Mouse (Mus musculus): ENCODE measurements at regions not wholly inside any gene's neighbourhood (a gene's known extent, or its start where the extent isn't known, plus 50 kb on each side); places are given as distances from the start of the nearest gene placed in this dataset.

DNA sequence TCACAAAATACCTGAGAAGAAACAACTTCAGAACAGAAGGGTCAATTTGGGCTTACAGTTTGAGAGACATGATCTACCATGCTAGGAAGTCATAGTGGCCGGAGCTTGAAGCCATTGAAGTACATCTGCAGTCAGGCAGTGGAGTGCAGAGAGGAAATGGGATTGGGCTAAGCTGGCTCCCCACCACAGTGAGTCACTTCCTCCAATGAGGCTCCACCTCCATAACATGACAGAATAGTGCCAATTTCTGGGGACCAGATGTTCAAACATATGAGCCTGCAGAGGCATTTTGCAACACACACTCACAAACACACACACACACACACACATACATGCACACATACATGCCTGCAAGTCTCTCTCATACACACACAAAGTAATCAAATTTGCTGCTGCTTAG lies 93.7 kb upstream of the Ppp1r26 start:
- no peaks in the 10 kb centered on the region for H3K9me3 ChIP-seq (replicated peaks)
- H3K27ac ChIP-seq (replicated peaks): no peak overlapping the region
- H3K4me2 ChIP-seq: no peak overlapping the region
- no peaks in the 10 kb centered on the region for H3K36me3 ChIP-seq
- no peak for ATAC-seq (ENCODE audit: low FRiP score)
- H3K9ac ChIP-seq (replicated peaks): no peak overlapping the region
- no peak overlapping the region for H3K4me3 ChIP-seq (replicated peaks)
- H3K4me1 ChIP-seq: no peaks in the 10 kb centered on the region
- no peaks in the 10 kb centered on the region for H3K27me3 ChIP-seq (replicated peaks)
- 75% methylated on average over 1 of the region's 1 CpGs for WGBS

DNA sequence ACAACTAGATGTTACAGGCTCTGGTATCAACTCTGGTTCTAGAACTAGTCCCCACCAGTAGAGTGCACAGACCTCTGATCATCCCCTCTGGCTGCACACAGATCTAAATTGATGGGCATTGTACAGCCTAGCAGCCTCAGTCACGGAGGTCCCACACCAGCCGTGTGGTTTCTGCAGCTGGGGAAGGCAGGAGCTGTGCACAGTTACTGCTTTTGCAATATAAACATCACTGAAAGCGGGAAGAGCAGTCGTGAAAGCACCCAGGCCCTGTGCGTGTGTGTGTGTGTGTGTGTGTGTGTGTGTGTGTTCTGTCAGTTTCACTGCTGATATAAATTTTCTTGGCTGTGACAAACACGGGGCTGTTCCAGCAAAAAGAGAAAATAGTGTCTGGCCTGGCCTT lies 84.4 kb upstream of the Ppp1r26 start:
- Histone ChIP-seq H3K9me3 (replicated peaks) (no peaks in the 10 kb centered on the region), H3K4me3 (replicated peaks) (no peak overlapping the region), H3K27ac (replicated peaks) (peak overlapping the region; percentile 51; the same call in 1 of the 2 replicates), H3K27me3 (replicated peaks) (no peaks in the 10 kb centered on the region), H3K4me2 (no peak overlapping the region), H3K9ac (replicated peaks) (no peak overlapping the region), H3K4me1 (peaks cover 13% of the 10 kb centered on the region; the same call in 1 of the 2 replicates), H3K36me3 (no peaks in the 10 kb centered on the region)
- no peak for ATAC-seq (ENCODE audit: low FRiP score)
- WGBS: 48% methylated on average over 6 of the region's 6 CpGs

DNA sequence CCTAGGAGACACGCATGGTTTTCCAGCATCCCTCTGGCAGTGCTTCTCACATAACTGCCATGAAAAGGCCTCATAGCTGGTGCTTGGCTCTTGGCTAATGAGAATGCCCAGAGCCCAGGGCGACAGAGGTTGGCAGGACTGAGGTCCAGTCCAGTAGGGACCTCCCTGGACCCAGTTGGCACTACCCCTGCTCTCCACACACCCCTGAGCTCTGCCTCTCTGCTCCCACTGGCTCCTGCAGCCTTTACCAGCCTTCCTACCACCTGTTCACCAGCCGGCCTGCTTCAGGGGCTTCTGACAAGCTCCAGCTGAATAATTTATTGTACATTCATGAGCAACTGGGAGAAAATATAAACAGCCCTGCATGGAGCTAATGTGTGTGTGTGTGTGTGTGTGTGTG lies 82.0 kb upstream of the Ppp1r26 start:
- H3K4me3 ChIP-seq (replicated peaks): no peak overlapping the region
- H3K9me3 ChIP-seq (replicated peaks): no peaks in the 10 kb centered on the region
- H3K4me1 ChIP-seq: peaks cover 20% of the 10 kb centered on the region
- ATAC-seq (ENCODE audit: low FRiP score): no peak
- H3K9ac ChIP-seq (replicated peaks): no peak overlapping the region
- H3K27me3 ChIP-seq (replicated peaks): no peaks in the 10 kb centered on the region
- H3K4me2 ChIP-seq: no peak overlapping the region
- H3K27ac ChIP-seq (replicated peaks): no peak overlapping the region
- H3K36me3 ChIP-seq: no peaks in the 10 kb centered on the region
- WGBS: 50% methylated on average over 3 of the region's 3 CpGs

DNA sequence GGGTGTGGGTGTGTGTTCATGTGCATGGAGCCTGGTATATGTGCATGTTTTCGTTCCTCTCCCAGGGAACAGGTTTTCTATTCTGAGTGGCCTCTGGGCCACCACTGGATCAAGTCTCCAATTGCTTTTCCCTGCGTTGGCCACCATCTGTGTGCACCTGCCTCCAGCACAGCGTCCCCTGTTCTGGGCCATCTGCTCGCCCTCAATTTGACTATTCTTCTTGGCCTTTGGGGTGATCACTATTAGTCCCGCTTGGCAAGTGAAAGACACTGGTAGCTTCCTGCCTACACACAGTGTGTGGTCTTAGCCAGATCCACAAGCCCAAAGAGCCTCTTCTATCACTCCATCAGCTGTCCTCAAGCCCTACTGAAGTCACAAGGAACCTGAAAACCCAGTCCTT lies 80.8 kb upstream of the Ppp1r26 start:
- no peaks in the 10 kb centered on the region for H3K9me3 ChIP-seq (replicated peaks)
- H3K36me3 ChIP-seq: no peaks in the 10 kb centered on the region
- H3K9ac ChIP-seq (replicated peaks): no peak overlapping the region
- WGBS: 68% methylated on average over 5 of the region's 5 CpGs
- H3K4me2 ChIP-seq: no peak overlapping the region
- no peak overlapping the region for H3K4me3 ChIP-seq (replicated peaks)
- H3K4me1 ChIP-seq: peaks cover 31% of the 10 kb centered on the region
- no peaks in the 10 kb centered on the region for H3K27me3 ChIP-seq (replicated peaks)
- H3K27ac ChIP-seq (replicated peaks): no peak overlapping the region
- ATAC-seq (ENCODE audit: low FRiP score): no peak

DNA sequence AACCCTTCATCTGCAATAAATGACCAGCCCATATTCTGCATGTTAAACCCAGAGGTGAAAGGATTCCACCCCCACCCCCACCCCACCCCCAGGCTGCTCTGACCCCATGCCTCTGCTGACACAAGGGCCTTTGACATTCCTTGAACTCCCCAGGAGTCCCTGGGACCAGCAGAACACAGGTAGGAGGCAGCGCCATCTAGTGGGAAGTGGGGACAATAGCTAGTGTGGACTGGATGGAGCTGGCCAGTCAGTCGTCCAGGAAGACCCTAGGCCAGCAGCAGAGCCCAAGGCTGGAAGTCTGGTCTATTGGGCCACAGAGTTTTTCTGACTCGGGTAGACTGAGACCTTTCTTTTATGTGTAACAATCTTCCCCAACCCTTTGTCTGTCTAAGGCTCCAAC lies 71.8 kb upstream of the Ppp1r26 start:
- WGBS: 11% methylated on average over 3 of the region's 3 CpGs
- no peak for ATAC-seq (ENCODE audit: low FRiP score)

DNA sequence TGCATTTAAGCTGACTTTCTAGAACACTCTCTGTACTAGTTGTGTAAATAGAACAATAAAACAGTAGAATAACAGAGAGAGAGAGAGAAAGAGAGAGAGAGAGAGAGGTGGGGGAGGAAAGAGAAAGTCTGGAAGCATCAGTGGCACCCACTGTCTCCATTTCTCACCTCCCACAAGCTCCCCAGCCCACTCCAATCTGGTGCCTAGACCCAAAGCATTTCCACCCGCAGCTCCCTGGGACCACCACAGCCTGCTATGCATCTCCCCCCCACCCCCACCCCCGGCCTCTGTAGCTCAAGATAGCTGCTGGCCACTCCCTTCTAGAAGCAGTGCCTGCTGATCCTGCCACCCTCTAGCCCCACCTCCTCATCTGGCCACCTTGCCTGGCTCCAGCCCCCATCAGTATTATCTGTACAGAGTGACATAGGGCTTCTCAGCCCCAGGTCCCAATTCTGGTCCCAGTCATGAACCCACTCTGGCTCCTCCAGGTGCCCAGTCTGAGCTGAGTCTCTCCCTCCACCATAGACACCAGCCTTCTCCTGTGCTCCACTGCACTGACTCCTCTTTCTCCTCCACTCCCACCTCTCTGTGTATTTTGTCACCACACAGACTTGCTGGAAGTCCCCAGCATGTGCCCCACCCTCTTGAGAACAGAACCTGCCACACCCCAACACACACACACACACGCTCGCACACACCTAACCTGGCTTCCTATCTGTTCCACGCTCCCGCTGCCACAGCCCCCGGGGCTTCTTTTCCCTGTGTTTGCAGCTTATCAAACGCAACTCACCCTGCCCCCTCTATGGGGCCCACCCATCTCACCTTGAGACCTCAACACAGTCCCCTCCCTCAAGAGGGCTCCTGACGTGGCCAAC lies 68.4 kb upstream of the Ppp1r26 start:
- Histone ChIP-seq H3K9me3 (replicated peaks) (no peaks in the 10 kb centered on the region), H3K4me1 (peaks cover 31% of the 10 kb centered on the region), H3K9ac (replicated peaks) (no peak overlapping the region), H3K4me3 (replicated peaks) (no peak overlapping the region), H3K27ac (replicated peaks) (no peak overlapping the region), H3K36me3 (no peaks in the 10 kb centered on the region), H3K27me3 (replicated peaks) (no peaks in the 10 kb centered on the region), H3K4me2 (no peak overlapping the region)
- WGBS: 80% methylated on average over 9 of the region's 9 CpGs
- no peak for ATAC-seq (ENCODE audit: low FRiP score)

More for the DNA sequence above, 71.8 kb upstream of the Ppp1r26 start:
- H3K27me3 ChIP-seq (replicated peaks): no peaks in the 10 kb centered on the region
- H3K4me1 ChIP-seq: peaks cover 28% of the 10 kb centered on the region
- no peak overlapping the region for H3K4me3 ChIP-seq (replicated peaks)
- no peak overlapping the region for H3K4me2 ChIP-seq
- H3K27ac ChIP-seq (replicated peaks): no peak overlapping the region
- no peak overlapping the region for H3K9ac ChIP-seq (replicated peaks)
- H3K9me3 ChIP-seq (replicated peaks): no peaks in the 10 kb centered on the region
- H3K36me3 ChIP-seq: no peaks in the 10 kb centered on the region

DNA sequence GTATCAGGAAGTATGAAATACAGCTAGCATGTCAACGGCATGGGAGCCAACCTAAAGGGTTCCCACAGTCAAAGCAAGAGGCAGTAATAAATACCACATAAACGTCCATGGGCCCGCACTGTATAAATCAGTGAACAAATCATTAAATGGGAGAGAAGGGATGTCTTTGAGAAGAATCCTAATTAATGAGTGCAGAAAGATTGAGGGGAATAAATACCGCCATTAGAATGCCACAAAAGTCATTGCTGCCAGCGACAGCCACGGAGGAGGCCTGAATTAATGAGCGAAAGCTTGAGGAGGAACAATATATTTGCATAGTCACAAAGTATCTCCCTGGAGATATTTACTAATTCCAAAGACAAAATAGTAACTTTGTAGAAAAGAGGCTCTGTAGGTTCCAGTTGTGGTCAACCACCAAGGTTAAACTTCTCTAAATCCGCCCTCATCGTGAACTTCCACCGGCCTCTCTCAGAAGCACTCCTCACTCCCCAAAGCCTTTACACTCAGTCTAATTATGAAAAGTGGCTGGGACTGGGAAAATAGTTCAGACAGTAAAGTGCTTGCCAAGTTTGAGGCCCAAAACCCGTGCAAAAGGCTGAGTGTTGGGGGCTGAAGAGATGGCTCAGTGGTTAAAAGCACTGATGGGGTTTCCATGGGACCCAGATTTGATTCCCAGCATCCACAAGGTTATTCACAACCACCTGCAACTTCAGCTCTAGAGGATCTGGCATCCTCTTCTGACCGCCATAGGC lies 64.4 kb upstream of the Ppp1r26 start:
- Histone ChIP-seq H3K9ac (replicated peaks) (no peak overlapping the region), H3K9me3 (replicated peaks) (no peaks in the 10 kb centered on the region), H3K4me2 (no peak overlapping the region), H3K27ac (replicated peaks) (0 out of 2 replicates have a peak overlapping the region, but pooled peaks have one; percentile 64), H3K4me1 (peaks cover 50% of the 10 kb centered on the region), H3K4me3 (replicated peaks) (no peak overlapping the region), H3K36me3 (no peaks in the 10 kb centered on the region), H3K27me3 (replicated peaks) (no peaks in the 10 kb centered on the region)
- no peak for ATAC-seq (ENCODE audit: low FRiP score)
- 43% methylated on average over 12 of the region's 12 CpGs for WGBS

DNA sequence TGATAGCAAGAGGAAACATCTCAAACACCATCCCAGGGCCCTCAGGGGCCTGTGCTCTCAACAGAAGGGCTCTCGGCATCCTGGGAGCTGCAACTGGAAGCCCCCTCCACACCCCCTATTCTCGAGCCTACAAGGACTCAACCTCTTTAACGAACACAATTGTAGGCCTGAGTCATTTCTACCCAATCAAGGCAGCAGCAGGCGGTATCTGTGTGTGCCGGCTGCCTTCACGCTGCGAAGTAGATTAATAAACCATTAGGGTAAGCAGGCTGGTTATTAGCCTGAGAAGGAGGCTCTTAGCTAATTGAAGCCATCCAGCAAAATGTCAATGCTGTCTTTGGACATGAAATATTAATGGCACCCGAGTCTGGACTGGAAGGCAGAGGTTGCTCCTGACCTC lies 61.7 kb upstream of the Ppp1r26 start:
- 29% methylated on average over 8 of the region's 8 CpGs for WGBS

DNA sequence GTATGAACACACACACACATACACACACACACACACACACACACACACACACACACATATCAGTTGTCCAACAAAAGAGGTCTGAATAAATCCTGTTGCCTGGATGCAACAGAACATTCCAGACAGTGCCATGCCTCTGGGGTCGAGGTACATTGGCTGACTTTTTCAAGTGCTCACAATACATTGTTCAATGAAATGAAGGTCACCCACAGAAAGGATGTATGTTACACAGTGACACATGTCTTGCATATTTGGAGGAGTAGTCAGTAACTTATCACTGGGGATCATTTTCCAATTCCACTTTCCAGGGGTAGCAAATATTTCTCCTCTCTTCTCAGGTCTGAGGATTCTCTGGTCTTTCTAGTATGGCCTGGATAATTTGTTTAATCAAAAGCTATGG lies 59.8 kb upstream of the Ppp1r26 start:
- Histone ChIP-seq H3K27ac (replicated peaks) (peak overlapping the region; percentile 58; the same call in 1 of the 2 replicates), H3K4me3 (replicated peaks) (no peak overlapping the region), H3K27me3 (replicated peaks) (no peaks in the 10 kb centered on the region), H3K4me2 (no peak overlapping the region), H3K4me1 (peaks cover 40% of the 10 kb centered on the region), H3K9me3 (replicated peaks) (no peaks in the 10 kb centered on the region), H3K36me3 (no peaks in the 10 kb centered on the region), H3K9ac (replicated peaks) (no peak overlapping the region)
- no peak for ATAC-seq (ENCODE audit: low FRiP score)
- WGBS: 66% methylated on average over 1 of the region's 1 CpGs

More for the DNA sequence above, 61.7 kb upstream of the Ppp1r26 start:
- no peak overlapping the region for H3K4me2 ChIP-seq
- H3K27me3 ChIP-seq (replicated peaks): no peaks in the 10 kb centered on the region
- no peaks in the 10 kb centered on the region for H3K36me3 ChIP-seq
- peaks cover 59% of the 10 kb centered on the region for H3K4me1 ChIP-seq
- no peaks in the 10 kb centered on the region for H3K9me3 ChIP-seq (replicated peaks)
- H3K4me3 ChIP-seq (replicated peaks): no peak overlapping the region
- H3K27ac ChIP-seq (replicated peaks): peak overlapping the region; percentile 75
- ATAC-seq (ENCODE audit: low FRiP score): 0 out of 2 replicates have a peak, but pooled peaks have one; percentile 43
- H3K9ac ChIP-seq (replicated peaks): no peak overlapping the region

DNA sequence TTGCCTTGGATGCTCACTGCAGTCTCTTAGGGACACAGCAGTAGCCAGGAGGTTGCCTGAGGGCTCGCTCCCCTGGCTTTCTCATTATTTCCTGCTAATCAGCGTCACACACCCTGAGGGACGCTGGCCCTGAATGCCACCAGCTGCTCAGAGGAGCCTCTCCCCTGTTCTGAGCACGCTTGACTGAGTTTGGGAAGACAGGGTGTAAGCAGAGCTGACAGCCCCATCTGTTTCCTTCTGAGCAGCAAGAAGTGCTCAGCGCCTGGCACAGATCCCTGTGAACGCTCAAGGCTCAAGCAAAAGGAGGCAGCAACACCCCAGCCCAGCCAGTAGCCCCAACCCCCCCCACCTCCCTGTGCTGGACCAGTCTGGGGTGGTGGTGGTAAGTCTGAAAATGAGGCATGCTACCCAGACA lies 59.2 kb upstream of the Ppp1r26 start:
- Histone ChIP-seq H3K4me2 (no peak overlapping the region), H3K4me3 (replicated peaks) (no peak overlapping the region), H3K9me3 (replicated peaks) (no peaks in the 10 kb centered on the region), H3K27me3 (replicated peaks) (no peaks in the 10 kb centered on the region), H3K9ac (replicated peaks) (no peak overlapping the region), H3K4me1 (peaks cover 34% of the 10 kb centered on the region), H3K27ac (replicated peaks) (peak overlapping the region; percentile 58; the same call in 1 of the 2 replicates), H3K36me3 (no peaks in the 10 kb centered on the region)
- 8% methylated on average over 6 of the region's 6 CpGs for WGBS
- ATAC-seq (ENCODE audit: low FRiP score): peak; percentile 62; the same call in 1 of the 2 replicates

DNA sequence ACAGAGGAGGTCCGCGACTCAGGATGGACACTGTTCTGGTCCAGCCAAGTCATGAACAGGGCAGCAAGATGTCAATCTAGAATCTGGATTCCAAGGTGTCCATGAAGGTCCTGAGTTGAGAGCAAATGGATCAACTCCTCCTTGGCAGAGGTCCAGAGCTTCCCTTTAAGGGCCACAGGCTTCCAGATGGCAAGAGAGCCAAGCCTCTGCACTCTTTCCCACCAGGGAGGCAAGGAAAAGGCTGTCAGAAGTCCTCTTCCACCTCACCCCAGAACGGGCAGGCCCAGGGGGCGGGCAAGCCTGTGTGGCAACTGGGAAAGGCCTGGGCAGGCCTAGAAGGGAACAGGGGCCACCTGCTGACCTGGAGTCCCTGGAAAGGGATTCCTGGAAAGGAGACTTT lies 58.7 kb upstream of the Ppp1r26 start:
- H3K4me1 ChIP-seq: peaks cover 31% of the 10 kb centered on the region
- no peak for ATAC-seq (ENCODE audit: low FRiP score)

DNA sequence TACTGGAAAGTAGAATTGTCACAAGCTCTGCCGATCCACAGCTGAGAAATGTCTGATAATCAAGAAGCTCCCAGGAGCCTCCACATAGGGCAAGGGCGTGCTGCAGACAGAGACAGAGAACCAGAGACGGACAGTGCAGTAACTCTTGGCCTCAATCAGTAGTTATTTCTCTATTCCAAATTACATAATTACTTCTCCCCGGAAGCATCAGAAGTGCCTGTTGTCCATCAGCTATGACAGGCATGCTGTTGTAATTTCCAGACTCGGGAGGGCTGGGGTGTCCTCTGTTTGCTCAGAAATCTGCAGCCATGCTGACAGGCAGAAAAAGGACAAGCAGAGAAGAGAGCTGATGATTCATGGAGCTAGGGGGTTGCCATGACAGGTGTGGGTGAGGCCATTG lies 56.9 kb upstream of the Ppp1r26 start:
- no peak overlapping the region for H3K27ac ChIP-seq (replicated peaks)
- no peaks in the 10 kb centered on the region for H3K9me3 ChIP-seq (replicated peaks)

More for the DNA sequence above, 58.7 kb upstream of the Ppp1r26 start:
- Histone ChIP-seq H3K36me3 (no peaks in the 10 kb centered on the region), H3K27ac (replicated peaks) (0 out of 2 replicates have a peak overlapping the region, but pooled peaks have one; percentile 58), H3K9me3 (replicated peaks) (no peaks in the 10 kb centered on the region), H3K4me2 (no peak overlapping the region), H3K4me3 (replicated peaks) (no peak overlapping the region), H3K27me3 (replicated peaks) (no peaks in the 10 kb centered on the region), H3K9ac (replicated peaks) (no peak overlapping the region)
- 85% methylated on average over 4 of the region's 4 CpGs for WGBS

More for the DNA sequence above, 56.9 kb upstream of the Ppp1r26 start:
- no peaks in the 10 kb centered on the region for H3K36me3 ChIP-seq
- no peak overlapping the region for H3K9ac ChIP-seq (replicated peaks)
- no peaks in the 10 kb centered on the region for H3K27me3 ChIP-seq (replicated peaks)
- H3K4me2 ChIP-seq: no peak overlapping the region
- peaks cover 30% of the 10 kb centered on the region for H3K4me1 ChIP-seq
- ATAC-seq (ENCODE audit: low FRiP score): no peak
- WGBS: 87% methylated on average over 5 of the region's 5 CpGs
- no peak overlapping the region for H3K4me3 ChIP-seq (replicated peaks)

Data from neural tube, embryonic 15.5 days (tissue).